Mouse (Mus musculus) cortical plate, adult 2 months (tissue): ENCODE data around the gene Shisal2a.

ENCODE experiments used
- CTCF ChIP-seq: fragments of 200-500 bp; IDR thresholded peaks from 2 replicates; pipeline ENCODE4 v1.5.1; 2011; ENCODE audit warnings: mild to moderate bottlenecking, control low read depth, low read length; ENCODE audit not compliant: insufficient read depth; ENCODE audit errors: extremely low read depth
- POLR2A ChIP-seq: fragments of 200-500 bp; IDR thresholded peaks from 2 replicates; pipeline ENCODE4 v1.6.1; 2011; ENCODE audit warnings: mild to moderate bottlenecking, low read length, control low read depth; ENCODE audit not compliant: insufficient read depth; ENCODE audit errors: extremely low read depth

GRCm38 (mm10) chr4:108424587-108424986, 41.4 kb upstream of the Shisal2a start:
- no peak for TF ChIP-seq CTCF
- no peak for TF ChIP-seq POLR2A
